Mouse (Mus musculus): ENCODE measurements around the gene Mmp9. TPM values are rescaled to one million over a fixed set of nuclear protein-coding genes. Genes with fewer than 3 reads are reported as not detected.

Mmp9 gene
- polyA plus RNA-seq (2012; ENCODE audit: low replicate concordance), result 36.0 and 103 TPM in 2 replicates

GRCm38 (mm10) chr2:164940140-164940830, at the start of gene Mmp9:
Gene Mmp9 (plus strand): TSS chr2:164940780.

GRCm38 (mm10) chr2:164911086-164912048, 29.2 kb upstream of the Mmp9 start, which contains the start of gene Zfp335:
Gene Zfp335 (minus strand): TSS chr2:164911757.

GRCm38 (mm10) chr2:164960716-164961441, 20.3 kb downstream of the Mmp9 start, which contains the start of gene Slc12a5:
Gene Slc12a5 (plus strand): TSS chr2:164960802.

Other genes starting within 250 kb of the Mmp9 start
- not detected in 2 replicates for gene Spint4, start 242.3 kb upstream of the Mmp9 start, polyA plus RNA-seq (2012; ENCODE audit: low replicate concordance)
- gene Spint5, start 225.5 kb upstream of the Mmp9 start, polyA plus RNA-seq (2012; ENCODE audit: low replicate concordance), result not detected in 2 replicates
- gene Wfdc3, start 194.8 kb upstream of the Mmp9 start, polyA plus RNA-seq (2012; ENCODE audit: low replicate concordance), result not detected in 2 replicates
- 50.1 and 129 TPM in 2 replicates for gene Dnttip1, start 194.8 kb upstream of the Mmp9 start, polyA plus RNA-seq (2012; ENCODE audit: low replicate concordance)
- gene Ube2c, start 170.9 kb upstream of the Mmp9 start, polyA plus RNA-seq (2012; ENCODE audit: low replicate concordance), result 21.9 and 41.7 TPM in 2 replicates
- 0.18 TPM in 1 of 2 replicates, not detected in the other for gene Tnnc2, start 160.8 kb upstream of the Mmp9 start, polyA plus RNA-seq (2012; ENCODE audit: low replicate concordance)
- gene Snx21, start 155.0 kb upstream of the Mmp9 start, polyA plus RNA-seq (2012; ENCODE audit: low replicate concordance), result 6.8 and 12.4 TPM in 2 replicates
- gene Acot8, start 135.9 kb upstream of the Mmp9 start, polyA plus RNA-seq (2012; ENCODE audit: low replicate concordance), result 16.4 and 60.9 TPM in 2 replicates
- gene Zswim3, start 135.7 kb upstream of the Mmp9 start, polyA plus RNA-seq (2012; ENCODE audit: low replicate concordance), result 1.6 and 1.9 TPM in 2 replicates
- gene Zswim1, start 118.1 kb upstream of the Mmp9 start, polyA plus RNA-seq (2012; ENCODE audit: low replicate concordance), result 23.3 and 24.2 TPM in 2 replicates
- gene Spata25, start 112.2 kb upstream of the Mmp9 start, polyA plus RNA-seq (2012; ENCODE audit: low replicate concordance), result 0.93 TPM in 1 of 2 replicates, not detected in the other
- 86.1 and 549 TPM in 2 replicates for gene Ctsa, start 107.9 kb upstream of the Mmp9 start, polyA plus RNA-seq (2012; ENCODE audit: low replicate concordance)
- 11.3 and 15.6 TPM in 2 replicates for gene Neurl2, start 107.3 kb upstream of the Mmp9 start, polyA plus RNA-seq (2012; ENCODE audit: low replicate concordance)
- gene Pltp, start 83.1 kb upstream of the Mmp9 start, polyA plus RNA-seq (2012; ENCODE audit: low replicate concordance), result 47.5 and 54.7 TPM in 2 replicates
- 102 and 104 TPM in 2 replicates for gene Pcif1, start 61.5 kb upstream of the Mmp9 start, polyA plus RNA-seq (2012; ENCODE audit: low replicate concordance)
- gene Zfp335, start 29.0 kb upstream of the Mmp9 start, polyA plus RNA-seq (2012; ENCODE audit: low replicate concordance), result 53.1 and 93.7 TPM in 2 replicates
- 0.58 and 2.7 TPM in 2 replicates for gene Slc12a5, start 20.0 kb downstream of the Mmp9 start, polyA plus RNA-seq (2012; ENCODE audit: low replicate concordance)
- 46.9 and 49.3 TPM in 2 replicates for gene Ncoa5, start 94.1 kb downstream of the Mmp9 start, polyA plus RNA-seq (2012; ENCODE audit: low replicate concordance)
- 10.8 and 12.4 TPM in 2 replicates for gene Cd40, start 114.8 kb downstream of the Mmp9 start, polyA plus RNA-seq (2012; ENCODE audit: low replicate concordance)
- not detected in 2 replicates for gene 1700025C18Rik, start 150.0 kb downstream of the Mmp9 start, polyA plus RNA-seq (2012; ENCODE audit: low replicate concordance)

Data from hematopoietic multipotent progenitor cell, adult 10-12 weeks (in vitro differentiated cells).